Mouse (Mus musculus) gastrocnemius, postnatal 25 days (tissue): ENCODE results near the gene Ormdl3. TPM values are rescaled to one million over a fixed set of nuclear protein-coding genes. Genes with fewer than 3 reads are reported as not detected.

Experiments
- DNase-seq: peaks from one replicate; pipeline ENCODE4 v3.0.0; 2022
- total RNA-seq, 2 experiments: library from RNA; stranded (reverse); gene quantifications; 1 replicate in 1 of 2; 2 replicates in 1 of 2; pipeline ENCODE4 v1.2.3; 2021

The Ormdl3 gene
- total RNA-seq, 2 experiments from 2014 or later, result 19.9 to 28.2 TPM

- no peak for DNase-seq
Measured at GRCm38 (mm10) chr11:98589306-98589705, 2.1 kb upstream of the Ormdl3 start.

GRCm38 (mm10) chr11:98588833-98589281 is 1.7 kb upstream of the Ormdl3 start:
- DNase-seq, result no peak

- DNase-seq, result peak; percentile 71
Measured at GRCm38 (mm10) chr11:98587684-98588546, 747 bp upstream of the Ormdl3 start.

GRCm38 (mm10) chr11:98586087-98586891 is 879 bp downstream of the Ormdl3 start:
- DNase-seq, result no peak

- no peak for DNase-seq
Measured at GRCm38 (mm10) chr11:98584629-98585177, 2.5 kb downstream of the Ormdl3 start.

- DNase-seq, result no peak
Measured at GRCm38 (mm10) chr11:98584146-98584545, 3.0 kb downstream of the Ormdl3 start.

- no peak for DNase-seq
Measured at GRCm38 (mm10) chr11:98583571-98583970, 3.6 kb downstream of the Ormdl3 start.

- no peak for DNase-seq
Measured at GRCm38 (mm10) chr11:98583265-98583552, 4.0 kb downstream of the Ormdl3 start.

- no peak for DNase-seq
Measured at GRCm38 (mm10) chr11:98582551-98583264, 4.5 kb downstream of the Ormdl3 start.

GRCm38 (mm10) chr11:98582030-98582388 is 5.2 kb downstream of the Ormdl3 start:
- DNase-seq, result no peak

- no peak for DNase-seq
Measured at GRCm38 (mm10) chr11:98581286-98582029, 5.7 kb downstream of the Ormdl3 start.

- DNase-seq, result no peak
Measured at GRCm38 (mm10) chr11:98580301-98581121, 6.7 kb downstream of the Ormdl3 start.

- no peak for DNase-seq
Measured at GRCm38 (mm10) chr11:98577776-98578175, 9.4 kb downstream of the Ormdl3 start.

- DNase-seq, result no peak
Measured at GRCm38 (mm10) chr11:98569461-98569860, 17.7 kb downstream of the Ormdl3 start.

GRCm38 (mm10) chr11:98568326-98568725 is 18.8 kb downstream of the Ormdl3 start:
- no peak for DNase-seq

GRCm38 (mm10) chr11:98563921-98564414 is 23.2 kb downstream of the Ormdl3 start:
- DNase-seq, result no peak

- no peak for DNase-seq
Measured at GRCm38 (mm10) chr11:98563025-98563424, 24.1 kb downstream of the Ormdl3 start.

- DNase-seq, result no peak
Measured at GRCm38 (mm10) chr11:98560942-98561341, 26.2 kb downstream of the Ormdl3 start.

GRCm38 (mm10) chr11:98555124-98555700 is 32.0 kb downstream of the Ormdl3 start:
- DNase-seq, result no peak

GRCm38 (mm10) chr11:98553966-98554365 is 33.2 kb downstream of the Ormdl3 start:
- DNase-seq, result no peak
